Mouse (Mus musculus): ENCODE measurements around the gene Cacna1d.

GRCm38 (mm10) chr14:30428757-30429156, 62.5 kb downstream of the Cacna1d start:
- TF ChIP-seq CTCF (IDR thresholded peaks at IDR 0.05; ENCODE audit: low read depth) = no peak
- TF ChIP-seq EP300 (IDR thresholded peaks at IDR 0.05; ENCODE audit: low read depth) = no peak

All from liver, postnatal 0 days (tissue).